Mouse (Mus musculus) left cerebral cortex, postnatal 36 days (tissue): ENCODE measurements around the gene Tom1l2. TPM values are rescaled to one million over a fixed set of nuclear protein-coding genes. Genes with fewer than 3 reads are reported as not detected.

Source experiments
- DNase-seq, 2 experiments: peaks; one replicate each; pipeline ENCODE4 v3.0.0; 2021 to 2022; ENCODE audit warnings: low spot score in 2 of 2, mixed read lengths in 1 of 2
- intact Hi-C: fragments of 180-260 bp; cut with DNase I; formaldehyde crosslinking; loops from one replicate; pipeline ENCODE4 v1.15.1; 2025
- total RNA-seq, 2 experiments: library from RNA; stranded (reverse); gene quantifications; 2 replicates each; pipeline ENCODE4 v1.2.3; 2021

The Tom1l2 gene
- total RNA-seq, 2 experiments from 2014 or later: 216 to 221 TPM

GRCm38 (mm10) chr11:60309875-60310274, 42.8 kb downstream of the Tom1l2 start:
- DNase-seq: no peak
- intact Hi-C loops: loop anchor here (5.0 kb wide), 1 partner anchor 97 kb away; no protein-coding TSS in a partner anchor

- no peak for DNase-seq
- intact Hi-C loops: loop anchor here (5.0 kb wide), 1 partner anchor 99 kb away; no protein-coding TSS in a partner anchor
These were observed 44.1 kb downstream of the Tom1l2 start for GRCm38 (mm10) chr11:60308506-60309116.

DNA sequence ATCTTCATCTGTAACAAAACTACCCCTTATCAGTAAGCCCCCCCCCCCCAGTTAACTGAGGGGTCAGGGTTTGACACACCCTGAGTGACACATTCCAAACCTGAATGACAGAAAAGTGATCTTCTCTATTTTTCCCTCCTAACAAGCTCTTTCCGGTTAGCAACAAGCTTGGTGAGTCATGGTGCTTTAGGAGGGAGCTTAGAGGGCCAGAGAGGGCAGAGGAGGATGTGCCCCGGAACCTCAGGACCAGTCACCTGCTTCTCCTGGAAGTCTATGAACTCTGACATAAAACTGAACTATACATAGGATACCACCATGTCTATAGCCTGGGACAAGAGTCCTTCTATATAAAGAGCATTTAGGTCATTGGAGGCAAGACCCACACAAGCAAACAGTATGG, 44.6 kb downstream of the Tom1l2 start:
- intact Hi-C loops: loop anchor here (5.0 kb wide), 1 partner anchor 99 kb away; no protein-coding TSS in a partner anchor
- DNase-seq: no peak

- intact Hi-C loops: loop anchor here (5.0 kb wide), 1 partner anchor 100 kb away; no protein-coding TSS in a partner anchor
- no peak for DNase-seq
These were observed 45.3 kb downstream of the Tom1l2 start for GRCm38 (mm10) chr11:60307375-60307825.

DNA sequence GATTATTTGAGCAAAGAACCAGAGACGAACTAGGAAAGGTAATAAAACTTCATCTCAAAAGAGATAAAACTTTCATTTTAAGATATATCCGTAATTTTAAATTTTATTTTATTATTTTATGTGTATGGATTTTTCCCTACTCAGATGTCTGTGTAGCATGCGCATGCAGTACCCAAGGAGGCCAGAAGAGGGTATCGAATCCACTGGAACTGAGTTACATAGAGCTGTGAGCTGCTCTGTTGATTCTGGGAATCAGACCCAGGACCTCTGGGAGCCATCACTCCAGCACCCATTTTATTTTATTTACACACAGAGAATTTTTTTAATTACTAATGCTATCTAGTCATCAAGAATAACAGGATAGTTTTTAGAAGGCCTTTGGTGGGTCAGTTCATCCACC, 45.9 kb downstream of the Tom1l2 start:
- DNase-seq: no peak

DNA sequence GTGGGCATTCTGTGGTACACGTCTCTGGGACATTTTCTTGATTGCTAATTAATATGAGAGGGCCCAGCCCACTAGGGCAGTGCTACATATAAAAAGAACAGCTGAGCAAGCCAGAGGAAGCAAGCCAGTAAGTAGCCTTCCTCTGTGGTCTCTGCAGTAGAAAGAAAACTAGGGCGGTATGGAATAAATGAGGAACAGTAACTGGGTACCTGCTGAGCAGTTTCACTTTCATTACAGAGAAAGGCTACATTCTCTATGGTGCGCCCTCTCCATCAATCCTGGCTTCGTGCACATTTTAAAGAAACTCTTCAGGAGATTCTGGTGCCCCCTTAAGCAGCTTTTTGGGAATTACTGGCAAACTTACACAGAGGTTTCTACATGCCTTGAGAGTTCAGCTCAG, 47.1 kb downstream of the Tom1l2 start:
- intact Hi-C loops: loop anchor here (5.0 kb wide), 1 partner anchor 102 kb away; no protein-coding TSS in a partner anchor
- no peak for DNase-seq

More for the DNA sequence above, 45.9 kb downstream of the Tom1l2 start:
- intact Hi-C loops: loop anchor here (5.0 kb wide), 1 partner anchor 100 kb away; no protein-coding TSS in a partner anchor

- intact Hi-C loops: loop anchor here (5.0 kb wide), 2 partner anchors 34 to 49 kb away; partner anchors contain the start of genes Drc3 and Tom1l2
- DNase-seq: no peak
These were observed 49.2 kb downstream of the Tom1l2 start for GRCm38 (mm10) chr11:60303497-60303896.

DNA sequence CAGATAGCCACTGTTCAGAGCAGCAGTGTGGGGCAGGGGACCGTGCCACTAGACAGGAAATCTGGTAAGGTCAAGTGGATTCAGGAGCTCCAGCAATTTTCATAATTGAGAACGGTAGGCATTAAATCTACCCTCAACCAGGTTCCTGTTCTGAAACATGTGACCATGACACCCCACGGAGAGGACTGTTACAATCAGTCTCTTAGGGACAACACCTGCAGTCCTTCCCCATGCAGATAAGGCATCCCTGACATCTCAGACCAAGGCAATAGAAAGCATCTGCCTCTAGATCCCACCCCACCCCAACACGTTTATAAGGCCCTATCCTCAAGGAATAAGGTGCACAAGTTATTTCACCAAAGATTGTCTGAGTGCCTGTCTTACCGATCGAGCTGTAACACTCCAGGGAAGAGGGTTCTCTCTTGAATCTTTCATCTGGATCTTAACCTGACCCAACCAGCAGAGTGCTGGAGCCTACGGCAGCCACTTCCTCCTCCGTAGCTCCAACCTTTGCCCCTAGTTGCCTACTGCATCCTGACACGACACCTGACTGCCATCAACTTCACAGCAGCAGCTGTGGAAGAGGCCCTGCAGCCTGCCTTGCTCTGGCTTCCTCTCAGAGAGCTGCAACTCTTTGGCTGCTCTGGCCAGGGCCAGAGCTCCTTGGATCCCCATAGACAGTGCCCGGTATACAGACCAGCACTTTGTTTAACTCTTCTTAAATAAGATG, 50.2 kb downstream of the Tom1l2 start:
- intact Hi-C loops: loop anchor here (5.0 kb wide), 2 partner anchors 35 to 50 kb away; partner anchors contain the start of genes Drc3 and Tom1l2
- no peak for DNase-seq

GRCm38 (mm10) chr11:60301588-60302208, 51.0 kb downstream of the Tom1l2 start:
- DNase-seq: no peak
- intact Hi-C loops: loop anchor here (5.0 kb wide), 2 partner anchors 36 to 51 kb away; partner anchors contain the start of genes Drc3 and Tom1l2

GRCm38 (mm10) chr11:60300318-60300717, 52.4 kb downstream of the Tom1l2 start:
- intact Hi-C loops: loop anchor here (5.0 kb wide), 2 partner anchors 37 to 52 kb away; partner anchors contain the start of genes Drc3 and Tom1l2
- no peak for DNase-seq

GRCm38 (mm10) chr11:60297772-60298171, 54.9 kb downstream of the Tom1l2 start:
- intact Hi-C loops: loop anchor here (10.0 kb wide), 1 partner anchor 193 kb away; the partner anchor contains the start of gene Rai1
- DNase-seq: no peak

DNA sequence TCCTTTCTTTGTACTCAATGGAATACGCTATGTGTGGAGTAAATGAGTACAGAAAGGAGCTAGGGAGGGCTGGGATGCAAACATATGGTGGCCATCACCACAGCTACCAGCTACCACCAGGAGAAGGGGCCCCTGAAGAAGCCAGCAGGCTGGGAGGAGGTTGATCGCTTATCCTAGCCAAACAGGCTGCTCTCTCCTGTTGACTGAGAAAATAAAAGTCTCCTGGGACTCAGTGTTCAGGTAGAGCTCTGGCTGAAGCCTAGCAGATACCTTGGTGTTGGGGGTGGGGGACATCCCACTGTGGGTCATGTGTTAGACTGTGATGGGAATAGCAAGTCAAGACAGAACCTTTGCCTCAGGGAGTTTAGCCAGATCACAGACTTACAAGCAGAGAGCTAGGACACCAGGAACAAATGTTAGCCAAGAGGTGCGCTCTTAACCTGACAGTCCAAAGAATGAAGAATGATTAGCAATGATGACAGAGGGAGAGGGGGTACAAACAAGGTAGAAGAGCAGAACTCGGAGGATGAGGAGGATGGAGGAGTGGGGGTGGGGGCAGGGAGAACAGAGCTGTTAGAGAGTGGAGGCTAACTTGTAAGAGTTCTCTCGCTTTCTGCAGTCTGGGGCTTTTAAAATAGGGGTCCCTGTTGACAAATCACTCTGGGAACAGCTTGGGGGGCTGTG, 57.9 kb downstream of the Tom1l2 start:
- no peak for DNase-seq
- intact Hi-C loops: loop anchor here (5.0 to 10.0 kb wide), 3 partner anchors 42 to 190 kb away; partner anchors contain the start of gene Rai1

DNA sequence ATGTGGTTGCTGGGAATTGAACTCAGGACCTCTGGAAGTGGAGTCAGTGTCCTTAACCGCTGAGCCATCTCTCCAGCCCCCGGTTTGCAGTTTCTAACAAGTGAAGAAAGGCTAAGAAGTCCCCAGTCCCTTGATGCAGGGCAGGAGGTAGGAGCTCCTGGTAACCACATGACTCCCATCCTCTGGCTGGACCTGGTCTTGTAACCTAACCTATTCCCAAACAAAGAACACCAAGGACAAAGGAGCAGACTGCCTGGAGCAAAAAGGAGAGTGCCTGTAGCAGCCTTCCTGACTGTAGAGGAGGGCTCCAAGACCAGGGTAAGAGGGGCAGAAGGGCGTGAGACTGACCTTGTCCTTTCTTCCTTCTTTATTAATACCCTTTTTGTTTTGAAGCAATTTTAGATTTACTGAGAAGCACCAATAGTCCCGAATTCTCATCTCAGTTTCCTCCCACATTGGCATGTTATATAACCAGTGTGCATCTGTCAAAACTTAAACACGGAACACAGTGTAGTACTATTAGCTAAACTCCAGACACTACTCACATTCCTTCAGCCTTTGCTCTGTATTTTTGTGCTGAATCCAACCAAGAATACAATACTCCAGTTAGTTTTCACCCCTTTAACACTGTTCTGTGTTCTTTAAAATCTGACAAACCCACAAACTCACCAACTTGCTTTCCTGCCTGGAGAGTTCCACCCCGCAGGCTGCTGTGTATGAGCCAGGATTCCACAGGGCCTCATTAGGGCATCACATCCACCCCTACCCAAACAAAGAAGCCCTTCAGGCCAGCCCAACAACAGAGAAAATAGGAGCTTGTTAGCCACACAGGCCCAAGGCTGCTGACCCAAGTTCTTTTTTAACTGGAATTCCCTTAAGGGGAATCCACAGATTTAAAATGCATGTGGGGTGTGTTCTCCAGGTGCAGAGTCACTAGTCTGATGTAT, 58.7 kb downstream of the Tom1l2 start:
- intact Hi-C loops: loop anchor here (5.0 to 10.0 kb wide), 3 partner anchors 42 to 189 kb away; partner anchors contain the start of gene Rai1
- DNase-seq: no peak

GRCm38 (mm10) chr11:60292718-60293117, 60.0 kb downstream of the Tom1l2 start:
- intact Hi-C loops: loop anchor here (5.0 to 10.0 kb wide), 3 partner anchors 40 to 188 kb away; partner anchors contain the start of gene Rai1

GRCm38 (mm10) chr11:60288980-60289379, 63.7 kb downstream of the Tom1l2 start:
- intact Hi-C loops: no loop called here
- no peak for DNase-seq

More at GRCm38 (mm10) chr11:60292718-60293117, 60.0 kb downstream of the Tom1l2 start:
- no peak for DNase-seq

DNA sequence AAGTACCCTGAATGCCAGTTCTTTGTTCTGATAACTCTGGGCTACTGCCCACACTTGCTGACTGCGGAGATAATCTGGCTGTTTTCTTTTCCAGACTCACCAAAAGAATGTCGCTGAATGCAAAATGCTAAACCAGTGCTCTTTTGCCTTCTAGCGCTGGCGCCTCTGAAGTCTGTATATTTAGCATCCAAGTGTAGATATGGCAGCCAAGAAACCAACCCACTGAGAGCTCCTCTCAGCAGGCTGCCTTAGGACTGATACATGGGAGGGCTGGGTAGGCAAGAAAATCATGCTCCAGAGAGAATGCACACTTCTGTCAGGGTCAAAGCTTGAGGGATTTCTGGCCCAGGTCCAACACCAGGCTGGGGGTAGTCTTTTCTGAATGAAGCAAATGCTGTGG, 66.4 kb downstream of the Tom1l2 start:
- peak; percentile 53 to 54 for DNase-seq
- intact Hi-C loops: no loop called here

DNA sequence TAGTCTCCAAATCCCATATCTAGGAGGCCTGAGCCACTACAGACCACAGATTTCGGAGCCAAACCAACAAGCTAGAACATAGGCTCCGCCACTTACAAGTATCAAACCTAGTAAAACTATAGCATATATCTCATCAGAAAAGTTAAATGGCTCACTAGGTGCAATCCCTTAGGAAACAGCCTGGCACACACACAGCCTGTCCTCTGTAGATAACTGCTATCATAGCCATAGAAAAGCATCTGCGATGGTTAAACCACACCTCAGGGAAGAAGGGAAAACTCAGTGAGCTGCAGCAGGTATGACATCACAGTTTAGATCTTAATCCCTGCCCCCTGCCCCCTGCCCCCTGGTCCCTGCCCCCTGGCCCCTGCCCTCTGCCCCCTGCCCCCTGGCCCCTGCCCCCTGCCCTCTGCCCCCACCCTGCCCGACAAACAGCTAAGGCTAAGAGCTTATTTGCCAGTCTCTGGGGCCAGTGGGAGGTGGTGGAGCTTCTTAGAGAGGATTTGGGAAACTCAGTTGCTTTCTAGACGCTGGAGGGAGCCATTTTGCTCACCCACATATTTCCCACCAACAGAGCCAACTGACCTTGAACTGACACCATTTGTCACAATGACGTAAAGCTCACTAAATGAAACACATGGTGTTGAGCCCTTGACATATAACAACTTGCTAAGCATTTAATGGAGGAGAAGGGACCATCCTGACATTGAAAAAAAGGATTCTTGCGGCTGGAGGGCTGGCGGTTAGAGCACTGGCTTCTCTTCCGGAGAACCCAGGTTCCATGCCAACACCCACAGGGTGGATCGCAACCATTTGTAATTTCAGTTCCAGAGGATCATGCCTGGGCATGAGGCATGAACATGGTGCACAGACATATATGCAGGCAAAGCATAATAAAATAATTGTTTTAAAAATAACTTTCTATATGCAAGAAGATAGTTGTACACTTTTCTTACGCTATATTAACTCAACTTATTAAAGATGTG, 72.0 kb downstream of the Tom1l2 start:
- DNase-seq: no peak
- intact Hi-C loops: no loop called here
